Mouse (Mus musculus) retina, adult 2 months (tissue): ENCODE measurements around the gene Rhox4a.
"Not testable (repeated sequence)": the region's sequence is repeated elsewhere in the genome, so short reads cannot be mapped to it uniquely, and the experiment has no call there.

Source experiments
- DNase-seq: peaks from one replicate; pipeline ENCODE4 v3.0.0-alpha.2; 2012; ENCODE audit warnings: low read depth, low spot score

Gene Rhox4a

DNA sequence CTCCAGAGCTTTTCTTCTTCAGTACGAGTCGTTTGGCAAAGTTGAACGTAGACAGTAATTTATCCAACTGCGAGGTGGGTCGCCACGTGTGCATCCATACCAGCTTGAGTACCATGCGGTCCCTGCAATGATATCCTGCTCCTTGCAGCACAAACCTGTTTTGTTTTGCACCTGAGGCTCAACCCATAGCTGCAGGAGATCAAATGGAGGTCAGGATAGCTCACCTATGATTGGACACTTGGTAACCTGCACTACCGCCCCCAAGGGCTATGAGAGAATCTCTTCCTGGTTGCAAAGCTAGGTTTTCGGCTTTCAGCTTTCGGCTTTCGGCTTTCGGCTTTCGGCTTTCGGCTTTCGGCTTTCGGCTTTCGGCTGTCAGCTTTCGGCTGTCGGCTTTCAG, at the start of gene Rhox4a:
TSS of gene Rhox4a (plus strand) at position 301 of the 400 bp plus-strand sequence.
- DNase-seq, result not testable (repeated sequence)

DNA sequence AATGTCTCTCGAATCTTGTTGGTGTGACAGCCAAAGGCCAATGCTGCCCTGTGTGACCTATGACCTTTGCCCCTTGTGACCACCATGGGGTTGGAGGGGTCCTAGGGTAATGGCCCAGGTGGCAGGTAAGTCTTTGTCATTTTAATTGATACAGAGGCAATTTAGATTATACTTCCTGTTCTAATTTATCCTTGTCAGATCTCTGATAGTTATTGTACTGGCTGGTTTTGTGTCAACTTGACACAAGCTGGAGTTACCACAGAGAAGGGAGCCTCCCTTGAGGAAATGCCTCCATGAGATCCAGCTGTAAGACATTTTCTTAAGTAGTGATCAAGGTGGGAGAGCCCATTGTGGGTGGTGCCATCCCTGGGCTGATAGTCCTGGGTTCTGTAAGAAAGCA, 43.0 kb upstream of the Rhox4a start, which contains the start of gene Rhox1:
TSS of gene Rhox1 (minus strand) at position 101 of the 400 bp plus-strand sequence.
- DNase-seq, result not testable (repeated sequence)

DNA sequence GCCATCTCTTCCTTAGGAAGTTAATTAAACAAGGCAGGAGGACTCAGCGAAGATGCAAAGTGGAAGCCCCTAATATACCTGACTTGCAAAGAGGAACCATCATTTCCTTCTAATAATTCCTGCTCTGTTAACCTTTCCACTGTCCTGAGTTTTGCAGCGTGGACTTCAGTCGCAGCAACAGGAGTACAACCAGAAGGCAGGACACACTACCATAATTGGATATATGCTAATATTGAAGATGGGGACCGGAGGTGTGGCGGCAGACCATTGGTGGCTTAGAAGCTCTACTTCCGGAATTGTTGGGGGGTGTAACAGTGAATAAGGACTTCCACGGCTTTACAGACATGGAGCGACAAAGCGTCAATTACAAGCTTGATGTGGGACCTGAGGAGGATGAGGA, 20.5 kb upstream of the Rhox4a start, which contains the start of gene Rhox2a:
TSS of gene Rhox2a (plus strand) at position 301 of the 400 bp plus-strand sequence.
- not testable (repeated sequence) for DNase-seq

DNA sequence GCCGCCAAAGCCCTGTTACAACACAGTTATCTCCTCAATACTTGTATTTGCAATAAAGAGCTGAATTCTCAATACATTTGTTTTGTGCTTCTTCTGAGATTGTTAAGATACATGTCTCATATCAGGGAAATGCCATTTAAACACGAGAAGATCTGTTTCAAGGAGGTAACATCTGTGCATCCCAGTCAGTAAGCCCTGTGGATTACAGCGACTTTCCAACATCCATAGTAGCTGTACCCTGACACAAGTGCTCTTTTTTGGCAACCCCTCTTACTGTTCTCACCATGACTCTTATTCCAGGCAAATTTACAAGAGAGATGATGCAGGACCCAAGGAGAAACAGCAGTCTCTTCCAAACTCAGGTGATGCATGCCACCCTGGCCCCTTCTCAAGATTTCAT, 15.5 kb upstream of the Rhox4a start, which contains the start of gene Rhox3a:
TSS of gene Rhox3a (plus strand) at position 301 of the 400 bp plus-strand sequence.
- not testable (repeated sequence) for DNase-seq
